Mouse (Mus musculus) ES-E14 (cell line): Measurements from ENCODE around the gene Timm50. TPM values are rescaled to one million over a fixed set of nuclear protein-coding genes. Genes with fewer than 3 reads are reported as not detected.
A peak's percentile ranks its signal among the peaks of the same experiment; 100 is the strongest.

Experiments used
- DNase-seq: peaks from one replicate; pipeline ENCODE4 v3.0.0-alpha.2; 2013; ENCODE audit warnings: low read depth, low spot score
- H3K27ac ChIP-seq: 2 replicates; pipeline ENCODE4 v1.5.1; 2012; ENCODE audit warnings: low read depth, mild to moderate bottlenecking, low read length, moderate library complexity, mixed read lengths; ENCODE audit not compliant: poor library complexity, insufficient read depth, severe bottlenecking
- H3K36me3 ChIP-seq: 2 replicates; pipeline ENCODE4 v1.6.1; 2012; ENCODE audit warnings: mild to moderate bottlenecking, low read length, moderate library complexity, mixed read lengths; ENCODE audit not compliant: control insufficient read depth, poor library complexity, insufficient read depth, severe bottlenecking
- H3K4me1 ChIP-seq, 2 experiments: fragments of 150-350 bp in 1 of 2; sonication (generic) in 1 of 2; 2 replicates each; pipeline ENCODE4 v1.6.1; 2012; ENCODE audit warnings: low read length in 2 of 2, mild to moderate bottlenecking in 1 of 2, mixed read lengths in 1 of 2; ENCODE audit not compliant: control insufficient read depth in 2 of 2, insufficient read depth in 2 of 2, poor library complexity in 1 of 2
- H3K4me3 ChIP-seq, 2 experiments: fragments of 150-350 bp in 1 of 2; sonication (generic) in 1 of 2; 2 replicates each; pipeline ENCODE4 v1.5.1; 2012; ENCODE audit warnings: low read length in 2 of 2, low read depth in 1 of 2, mild to moderate bottlenecking in 1 of 2, mixed read lengths in 1 of 2; ENCODE audit not compliant: insufficient read depth in 1 of 2, poor library complexity in 1 of 2, severe bottlenecking in 1 of 2
- H3K9ac ChIP-seq: 2 replicates; pipeline ENCODE4 v1.6.1; 2012; ENCODE audit warnings: low read depth, mild to moderate bottlenecking, low read length, mixed read lengths; ENCODE audit not compliant: poor library complexity, insufficient read depth, severe bottlenecking
- H3K9me3 ChIP-seq: fragments of 150-350 bp; sonication (generic); 2 replicates; pipeline ENCODE4 v1.6.1; 2012; ENCODE audit warnings: low read depth, mild to moderate bottlenecking, low read length; ENCODE audit not compliant: control insufficient read depth, insufficient read depth
- CHD2 ChIP-seq: IDR thresholded peaks from 2 replicates; pipeline ENCODE4 v1.6.1; 2014; ENCODE audit warnings: mild to moderate bottlenecking, low read depth, low read length, inconsistent platforms
- HCFC1 ChIP-seq: IDR thresholded peaks from 2 replicates; pipeline ENCODE4 v1.6.1; 2012; ENCODE audit warnings: low read length, inconsistent platforms, borderline replicate concordance; ENCODE audit not compliant: insufficient read depth
- MAFK ChIP-seq: IDR thresholded peaks from 2 replicates; pipeline ENCODE4 v1.6.1; 2014; ENCODE audit warnings: mild to moderate bottlenecking, low read depth, low read length, inconsistent platforms; ENCODE audit not compliant: insufficient read depth
- ZC3H11A ChIP-seq: IDR thresholded peaks from 2 replicates; pipeline ENCODE4 v1.6.1; 2012; ENCODE audit warnings: low read depth, mild to moderate bottlenecking, inconsistent platforms, low read length, borderline replicate concordance
- ZNF384 ChIP-seq: IDR thresholded peaks from 2 replicates; pipeline ENCODE4 v1.6.1; 2012; ENCODE audit warnings: low read depth, low read length, inconsistent platforms
- in situ Hi-C, 2 experiments: fragments of 600-800 bp; cut with MboI; formaldehyde crosslinking; loops; one replicate each; pipeline ENCODE4 v1.15.1; 2025; ENCODE audit warnings: low sequenced_read_pairs in 2 of 2, inconsistent platforms in 1 of 2; ENCODE audit not compliant: unreplicated experiment in 2 of 2
- total RNA-seq: library from RNA; depleted of rRNA; stranded (reverse); fragments of 300-350 nt; gene quantifications from 2 replicates; pipeline ENCODE4 v1.2.3, GENCODE M21; 2012

Timm50 gene
- total RNA-seq, 1 experiment = 124 TPM

- in situ Hi-C loops = no loop called here
- no peak for DNase-seq
- peaks cover 3% of the 10 kb centered on the region in 2 experiments; a peak in 2 of 4 replicates for H3K4me1 ChIP-seq
- H3K9me3 ChIP-seq = no peaks in the 10 kb centered on the region
- no peak overlapping the region for H3K9ac ChIP-seq
- no peak overlapping the region for H3K4me3 ChIP-seq
- TF ChIP-seq ZC3H11A (no peak), ZNF384 (no peak), CHD2 (no peak), MAFK (no peak), HCFC1 (no peak)
- no peak overlapping the region for H3K27ac ChIP-seq
- H3K36me3 ChIP-seq = peaks cover 15% of the 10 kb centered on the region
Observed at GRCm38 (mm10) chr7:28347746-28348145, 35.9 kb upstream of the Timm50 start.

- no peaks in the 10 kb centered on the region for H3K9me3 ChIP-seq
- no peak overlapping the region for H3K4me3 ChIP-seq
- TF ChIP-seq MAFK (no peak), CHD2 (no peak), ZNF384 (no peak), ZC3H11A (no peak), HCFC1 (no peak)
- peaks cover 0 to 13% of the 10 kb centered on the region in 2 experiments; a peak in 3 of 4 replicates for H3K4me1 ChIP-seq
- in situ Hi-C loops = no loop called here
- DNase-seq = no peak
- no peak overlapping the region for H3K9ac ChIP-seq
- H3K36me3 ChIP-seq = no peaks in the 10 kb centered on the region
- no peak overlapping the region for H3K27ac ChIP-seq
Observed at GRCm38 (mm10) chr7:28344637-28345036, 32.8 kb upstream of the Timm50 start.

DNA sequence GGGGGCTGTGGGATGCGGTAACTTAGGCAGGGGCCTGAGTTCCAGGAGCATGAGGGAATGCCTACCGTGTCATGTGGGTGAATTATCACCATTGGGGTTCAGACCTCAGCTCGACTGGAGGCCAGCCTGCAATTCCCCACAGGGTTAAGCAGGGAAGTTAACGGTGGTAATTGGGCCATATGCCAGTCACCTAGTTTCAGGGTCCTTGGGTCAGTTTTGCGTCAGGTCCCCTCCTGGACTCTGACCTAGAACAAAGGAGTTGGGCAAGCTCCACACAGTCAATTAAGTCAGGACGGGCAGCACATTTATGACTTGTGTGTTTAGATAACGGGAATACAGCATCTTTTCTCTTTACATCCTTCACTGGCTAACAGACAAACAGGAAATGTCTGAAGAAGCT lies 29.5 kb upstream of the Timm50 start:
- no peaks in the 10 kb centered on the region for H3K9me3 ChIP-seq
- no peak for TF ChIP-seq MAFK
- no peak for TF ChIP-seq ZNF384
- no peak for TF ChIP-seq HCFC1
- no peak for TF ChIP-seq ZC3H11A
- no peak for TF ChIP-seq CHD2
- 0 out of 2 replicates have a peak overlapping the region, but pooled peaks have one; percentile 35 for H3K27ac ChIP-seq
- peak overlapping the region; percentile 20; the same call in 1 of the 2 replicates for H3K9ac ChIP-seq
- H3K4me3 ChIP-seq = peak overlapping the region in 1 of 2 experiments; percentile 4; a peak in 1 of 4 replicates
- H3K4me1 ChIP-seq = peaks cover 0 to 9% of the 10 kb centered on the region in 2 experiments; a peak in 3 of 4 replicates
- DNase-seq = no peak
- H3K36me3 ChIP-seq = no peaks in the 10 kb centered on the region
- in situ Hi-C loops = no loop called here

- DNase-seq = no peak
Observed at GRCm38 (mm10) chr7:28339213-28339917, 27.5 kb upstream of the Timm50 start.

More at GRCm38 (mm10) chr7:28339213-28339917, 27.5 kb upstream of the Timm50 start:
- in situ Hi-C loops = no loop called here
- H3K4me1 ChIP-seq = peaks cover 0 to 12% of the 10 kb centered on the region in 2 experiments; a peak in 3 of 4 replicates
- H3K4me3 ChIP-seq = peak overlapping the region; percentile 66 to 87
- no peaks in the 10 kb centered on the region for H3K9me3 ChIP-seq
- H3K9ac ChIP-seq = peak overlapping the region; percentile 94; the same call in 1 of the 2 replicates
- TF ChIP-seq MAFK (no peak), CHD2 (no peak), ZC3H11A (no peak), HCFC1 (no peak), ZNF384 (no peak)
- peak overlapping the region; percentile 95; the same call in 1 of the 2 replicates for H3K27ac ChIP-seq
- peaks cover 10% of the 10 kb centered on the region; the same call in 1 of the 2 replicates for H3K36me3 ChIP-seq
